Mouse (Mus musculus): Measurements from ENCODE around the gene Smok2a.
"Not testable (repeated sequence)": the region's sequence is repeated elsewhere in the genome, so short reads cannot be mapped to it uniquely, and the experiment has no call there.

DNA sequence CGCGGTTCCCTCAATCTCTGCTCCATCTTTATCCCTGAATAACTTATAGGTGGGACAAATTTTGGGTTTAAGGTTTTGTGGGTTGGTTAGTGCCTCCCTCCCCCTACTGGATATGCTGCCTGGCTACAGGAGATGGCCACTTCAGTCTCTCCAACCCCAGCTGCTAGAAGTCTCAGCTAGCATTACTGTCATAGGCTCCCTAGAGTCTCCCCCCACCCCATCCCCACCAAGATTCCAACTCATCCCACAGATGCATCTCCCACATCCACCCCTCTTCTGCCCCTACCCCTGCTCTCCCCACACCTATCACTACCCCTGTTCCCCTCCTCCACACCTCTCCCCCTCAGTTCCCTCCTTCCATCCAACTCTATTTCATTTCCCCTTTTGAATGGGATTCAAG lies 933 bp downstream of the Smok2a start:
- TF ChIP-seq POLR2A, CTCF (IDR thresholded peaks at IDR 0.05; ENCODE audit: extremely low read depth, insufficient read depth, low read length): not testable (repeated sequence)

All from cortical plate, adult 2 months (tissue).